ENCODE assay signal across 8 mouse cellular contexts in genomic region chr2:174439450-174439838, GRCm38 (mm10). TPM values are rescaled to one million over a fixed set of nuclear protein-coding genes. Genes with fewer than 3 reads are reported as not detected.
A peak's percentile ranks its signal among the peaks of the same experiment; 100 is the strongest.
DNase-seq lines count a peak whose midpoint lies in the region; ATAC-seq and TF ChIP-seq lines count a peak whose summit lies in the region.

No protein-coding gene starts in this region.

- no peaks in the 10 kb centered on the region for H3K27me3 ChIP-seq in lung, embryonic 16.5 days (ENCODE audit: control insufficient read depth, insufficient read depth, low read depth, low read length)
- no peaks in the 10 kb centered on the region for H3K27me3 ChIP-seq in heart, embryonic 14.5 days (ENCODE audit: control insufficient read depth, insufficient read depth, low read length)
- no peaks in the 10 kb centered on the region for H3K27me3 ChIP-seq in liver, postnatal 0 days (ENCODE audit: insufficient read depth, low read length)
- no peaks in the 10 kb centered on the region for H3K27me3 ChIP-seq in stomach, embryonic 16.5 days (ENCODE audit: control insufficient read depth, insufficient read depth, low read length)

- peaks cover 42% of the 10 kb centered on the region for H3K4me1 ChIP-seq in lung, embryonic 16.5 days (replicated peaks; ENCODE audit: control insufficient read depth, insufficient read depth, low read length)
- H3K4me1 ChIP-seq in heart, embryonic 14.5 days (ENCODE audit: control insufficient read depth in 2 of 2, insufficient read depth in 2 of 2, low read length in 2 of 2), result peaks cover 20 to 28% of the 10 kb centered on the region in 2 experiments
- peaks cover 41% of the 10 kb centered on the region for H3K4me1 ChIP-seq in liver, postnatal 0 days (ENCODE audit: insufficient read depth)
- peaks cover 19% of the 10 kb centered on the region for H3K4me1 ChIP-seq in stomach, embryonic 16.5 days (ENCODE audit: control insufficient read depth, insufficient read depth, low read length)

- H3K36me3 ChIP-seq in lung, embryonic 16.5 days (ENCODE audit: control insufficient read depth, insufficient read depth, low read length), result 0 out of 2 replicates have a peak, but pooled peaks cover 2% of the 10 kb centered on the region
- peaks cover 8% of the 10 kb centered on the region; the same call in 1 of the 2 replicates for H3K36me3 ChIP-seq in heart, embryonic 14.5 days (ENCODE audit: control insufficient read depth, insufficient read depth, low read length)
- H3K36me3 ChIP-seq in liver, postnatal 0 days (replicated peaks; ENCODE audit: insufficient read depth, low read length), result peaks cover 14% of the 10 kb centered on the region
- peaks cover 3% of the 10 kb centered on the region; the same call in 1 of the 2 replicates for H3K36me3 ChIP-seq in stomach, embryonic 16.5 days (ENCODE audit: control insufficient read depth, insufficient read depth, low read length)

- H3K9ac ChIP-seq in lung, embryonic 16.5 days (ENCODE audit: low read length), result peak overlapping the region; percentile 77
- H3K9ac ChIP-seq in heart, embryonic 14.5 days (ENCODE audit: low read length), result 0 out of 2 replicates have a peak overlapping the region, but pooled peaks have one; percentile 77
- H3K9ac ChIP-seq in liver, postnatal 0 days (replicated peaks), result no peak overlapping the region
- H3K9ac ChIP-seq in stomach, embryonic 16.5 days (ENCODE audit: low read length), result peak overlapping the region; percentile 83; the same call in 1 of the 2 replicates

- no peak for TF ChIP-seq EP300 in liver, postnatal 0 days (IDR thresholded peaks at IDR 0.05; ENCODE audit: low read depth)

- no peak for ATAC-seq in lung, embryonic 16.5 days (ENCODE audit: low read depth)
- ATAC-seq in heart, embryonic 14.5 days (ENCODE audit: insufficient number of reproducible peaks, insufficient read depth, low FRiP score, low read depth), result no peak
- ATAC-seq in liver, postnatal 0 days, result no peak
- no peak for ATAC-seq in stomach, embryonic 16.5 days (ENCODE audit: insufficient read depth, low FRiP score)

- H3K4me3 ChIP-seq in lung, embryonic 16.5 days (ENCODE audit: low read length), result no peak overlapping the region
- peak overlapping the region in 1 of 2 experiments; percentile 67; a peak in 1 of 4 replicates for H3K4me3 ChIP-seq in heart, embryonic 14.5 days (ENCODE audit: control insufficient read depth in 1 of 2, insufficient read depth in 1 of 2, low read depth in 1 of 2, low read length in 2 of 2)
- H3K4me3 ChIP-seq in liver, postnatal 0 days (ENCODE audit: low read depth, low read length), result peak overlapping the region; percentile 67; the same call in 1 of the 2 replicates
- peak overlapping the region; percentile 72; the same call in 1 of the 2 replicates for H3K4me3 ChIP-seq in stomach, embryonic 16.5 days (replicated peaks; ENCODE audit: low read length)

- no peak for TF ChIP-seq CTCF in liver, postnatal 0 days (IDR thresholded peaks at IDR 0.05; ENCODE audit: low read depth)

- WGBS in lung, embryonic 16.5 days, result 59% methylated on average over 5 of the region's 5 CpGs
- WGBS in heart, embryonic 14.5 days, result 28% methylated on average over 5 of the region's 5 CpGs
- 28% methylated on average over 5 of the region's 5 CpGs for WGBS in liver, postnatal 0 days (ENCODE audit: insufficient replicate concordance)
- 56% methylated on average over 5 of the region's 5 CpGs for WGBS in stomach, embryonic 16.5 days

- no peak overlapping the region; the same call in 1 of the 2 replicates for H3K27ac ChIP-seq in lung, embryonic 16.5 days (ENCODE audit: low read length)
- no peak overlapping the region; a peak in 1 of 4 replicates for H3K27ac ChIP-seq in heart, embryonic 14.5 days (replicated peaks in 1 of 2; ENCODE audit: control insufficient read depth in 1 of 2, insufficient read depth in 1 of 2, low read depth in 2 of 2, low read length in 2 of 2)
- peak overlapping the region; percentile 85 for H3K27ac ChIP-seq in liver, postnatal 0 days (ENCODE audit: low read depth)
- H3K27ac ChIP-seq in stomach, embryonic 16.5 days (ENCODE audit: low read length), result no peak overlapping the region; the same call in 1 of the 2 replicates

- DNase-seq in lung, postnatal 10 days, result no peak
- no peak for DNase-seq in liver, postnatal 0 days
- DNase-seq in adrenal gland, postnatal 10 days, result no peak
- DNase-seq in urinary bladder, postnatal 25 days (ENCODE audit: low spot score), result no peak
- DNase-seq in retina, embryonic 14.5 days (ENCODE audit: low spot score), result no peak

- no peaks in the 10 kb centered on the region for H3K9me3 ChIP-seq in lung, embryonic 16.5 days (ENCODE audit: control insufficient read depth, low read length)
- H3K9me3 ChIP-seq in heart, embryonic 14.5 days (ENCODE audit: control insufficient read depth, low read length), result no peaks in the 10 kb centered on the region
- H3K9me3 ChIP-seq in liver, postnatal 0 days (ENCODE audit: low read length), result no peaks in the 10 kb centered on the region
- no peaks in the 10 kb centered on the region for H3K9me3 ChIP-seq in stomach, embryonic 16.5 days (replicated peaks; ENCODE audit: control insufficient read depth, low read length)

- peak overlapping the region; percentile 90; the same call in 1 of the 2 replicates for H3K4me2 ChIP-seq in lung, embryonic 16.5 days (ENCODE audit: low read depth, low read length)
- H3K4me2 ChIP-seq in heart, embryonic 14.5 days (ENCODE audit: low read length), result peak overlapping the region; percentile 91
- peak overlapping the region; percentile 95 for H3K4me2 ChIP-seq in liver, postnatal 0 days (ENCODE audit: low read depth, low read length)
- H3K4me2 ChIP-seq in stomach, embryonic 16.5 days (ENCODE audit: low read depth, low read length), result peak overlapping the region; percentile 81

RNA-seq across cellular contexts. Expression of gene Ctsz, which starts 0.6 kb away (rescaled TPM):
- 228 and 249 TPM in 2 replicates for polyA plus RNA-seq in lung, embryonic 16.5 days (2015; fragmentation: Nextera tagmentation; extraction: Ambion mirVana)
- 121 and 125 TPM in 2 replicates for polyA plus RNA-seq in heart, embryonic 14.5 days (2014; fragmentation: Nextera tagmentation; extraction: Ambion mirVana)
- polyA plus RNA-seq in liver, postnatal 0 days (2015; fragmentation: Nextera tagmentation; extraction: Ambion mirVana), result 174 and 178 TPM in 2 replicates
- 195 and 203 TPM in 2 replicates for polyA plus RNA-seq in stomach, embryonic 16.5 days (2015; fragmentation: Nextera tagmentation; extraction: Ambion mirVana)
- 100 to 1,000 TPM; 114 to 138 TPM for total RNA-seq in adrenal gland, postnatal 10 days (2021)

RNA-seq across cellular contexts. Expression of gene Tubb1, which starts 11.1 kb away (rescaled TPM):
- 5.6 and 6.7 TPM in 2 replicates for polyA plus RNA-seq in lung, embryonic 16.5 days (2015; fragmentation: Nextera tagmentation; extraction: Ambion mirVana)
- polyA plus RNA-seq in heart, embryonic 14.5 days (2014; fragmentation: Nextera tagmentation; extraction: Ambion mirVana), result 1.8 and 2.3 TPM in 2 replicates
- polyA plus RNA-seq in liver, postnatal 0 days (2015; fragmentation: Nextera tagmentation; extraction: Ambion mirVana), result 21.4 and 26.4 TPM in 2 replicates
- 1.2 and 1.4 TPM in 2 replicates for polyA plus RNA-seq in stomach, embryonic 16.5 days (2015; fragmentation: Nextera tagmentation; extraction: Ambion mirVana)
- total RNA-seq in adrenal gland, postnatal 10 days (2021), result 1 to 10 TPM; 1.0 to 1.3 TPM

RNA-seq across cellular contexts. Expression of gene Nelfcd, which starts 23.8 kb away (rescaled TPM):
- 136 and 140 TPM in 2 replicates for polyA plus RNA-seq in lung, embryonic 16.5 days (2015; fragmentation: Nextera tagmentation; extraction: Ambion mirVana)
- polyA plus RNA-seq in heart, embryonic 14.5 days (2014; fragmentation: Nextera tagmentation; extraction: Ambion mirVana), result 77.0 and 79.3 TPM in 2 replicates
- 34.5 and 38.8 TPM in 2 replicates for polyA plus RNA-seq in liver, postnatal 0 days (2015; fragmentation: Nextera tagmentation; extraction: Ambion mirVana)
- polyA plus RNA-seq in stomach, embryonic 16.5 days (2015; fragmentation: Nextera tagmentation; extraction: Ambion mirVana), result 89.0 and 92.4 TPM in 2 replicates
- 10 to 100 TPM; 55.1 to 62.2 TPM for total RNA-seq in adrenal gland, postnatal 10 days (2021)

RNA-seq across cellular contexts. Expression of gene Atp5e, which starts 24.5 kb away (rescaled TPM):
- 794 and 878 TPM in 2 replicates for polyA plus RNA-seq in lung, embryonic 16.5 days (2015; fragmentation: Nextera tagmentation; extraction: Ambion mirVana)
- polyA plus RNA-seq in heart, embryonic 14.5 days (2014; fragmentation: Nextera tagmentation; extraction: Ambion mirVana), result 1,324 and 1,420 TPM in 2 replicates
- 528 and 545 TPM in 2 replicates for polyA plus RNA-seq in liver, postnatal 0 days (2015; fragmentation: Nextera tagmentation; extraction: Ambion mirVana)
- polyA plus RNA-seq in stomach, embryonic 16.5 days (2015; fragmentation: Nextera tagmentation; extraction: Ambion mirVana), result 624 and 803 TPM in 2 replicates
- 100 to 1,000 TPM; 569 to 676 TPM for total RNA-seq in adrenal gland, postnatal 10 days (2021)

RNA-seq across cellular contexts. Expression of gene Prelid3b, which starts 33.4 kb away (rescaled TPM):
- 116 and 117 TPM in 2 replicates for polyA plus RNA-seq in lung, embryonic 16.5 days (2015; fragmentation: Nextera tagmentation; extraction: Ambion mirVana)
- 133 and 137 TPM in 2 replicates for polyA plus RNA-seq in heart, embryonic 14.5 days (2014; fragmentation: Nextera tagmentation; extraction: Ambion mirVana)
- 68.6 and 72.3 TPM in 2 replicates for polyA plus RNA-seq in liver, postnatal 0 days (2015; fragmentation: Nextera tagmentation; extraction: Ambion mirVana)
- polyA plus RNA-seq in stomach, embryonic 16.5 days (2015; fragmentation: Nextera tagmentation; extraction: Ambion mirVana), result 118 and 122 TPM in 2 replicates
- total RNA-seq in adrenal gland, postnatal 10 days (2021), result 100 to 1,000 TPM; 171 to 172 TPM
